Mouse (Mus musculus) retina, embryonic 14.5 days (tissue): ENCODE results near the gene Tnks2.

ENCODE experiments used
- DNase-seq: peaks from one replicate; pipeline ENCODE4 v3.0.0-alpha.2; 2015; ENCODE audit warnings: low spot score

Tnks2 gene

GRCm38 (mm10) chr19:36932613-36933012, 98.6 kb downstream of the Tnks2 start:
- no peak for DNase-seq

DNA sequence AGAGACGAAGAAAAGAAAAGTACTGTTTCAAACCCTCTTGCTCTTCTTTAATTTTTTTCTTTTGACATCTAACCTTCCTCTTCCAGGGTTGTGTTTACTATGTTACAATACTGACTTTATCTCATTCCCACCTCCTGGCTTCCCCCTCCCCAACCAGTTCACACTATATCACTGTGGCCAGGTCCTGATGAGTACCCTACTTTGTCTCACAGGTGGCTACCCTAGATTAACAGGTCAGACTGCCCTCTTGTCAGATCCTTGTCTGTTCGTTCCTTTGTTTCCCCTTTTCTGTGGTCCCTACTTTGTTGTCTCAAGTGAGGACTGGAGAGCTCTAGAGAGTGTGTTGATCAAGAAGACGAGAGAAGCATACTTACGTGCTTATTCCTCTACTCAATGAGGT, 102.3 kb downstream of the Tnks2 start:
- DNase-seq, result no peak

GRCm38 (mm10) chr19:36938008-36938407, 104.0 kb downstream of the Tnks2 start:
- DNase-seq, result no peak

- DNase-seq, result no peak
Observed at GRCm38 (mm10) chr19:36940064-36940463, 106.0 kb downstream of the Tnks2 start.
